Mouse (Mus musculus) B cell, adult 2 months (primary cell): ENCODE data around the gene Timm29.

Source experiments
- DNase-seq, 2 experiments: peaks; one replicate each; pipeline ENCODE4 v3.0.0; 2022

Timm29 gene

DNA sequence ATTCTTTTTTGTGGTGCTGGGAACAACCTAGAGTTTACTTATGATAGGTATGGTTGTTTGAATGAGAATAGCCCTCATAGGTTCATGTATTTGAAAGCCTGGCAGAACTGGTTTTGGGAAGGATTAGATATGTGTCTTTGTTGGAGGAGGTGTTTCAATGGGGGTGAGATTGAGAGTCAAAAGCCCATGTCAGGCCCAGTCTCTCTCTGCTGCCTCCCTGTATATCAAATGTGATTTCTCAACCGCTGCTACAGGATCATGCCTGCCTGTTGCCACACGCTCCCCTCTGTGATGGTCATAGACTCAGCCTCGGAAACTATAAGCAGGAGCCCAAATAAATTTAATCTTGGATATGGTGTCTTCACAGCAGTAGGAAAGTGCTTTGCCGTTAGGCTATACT is 27.7 kb downstream of the Timm29 start:
- DNase-seq = no peak

DNA sequence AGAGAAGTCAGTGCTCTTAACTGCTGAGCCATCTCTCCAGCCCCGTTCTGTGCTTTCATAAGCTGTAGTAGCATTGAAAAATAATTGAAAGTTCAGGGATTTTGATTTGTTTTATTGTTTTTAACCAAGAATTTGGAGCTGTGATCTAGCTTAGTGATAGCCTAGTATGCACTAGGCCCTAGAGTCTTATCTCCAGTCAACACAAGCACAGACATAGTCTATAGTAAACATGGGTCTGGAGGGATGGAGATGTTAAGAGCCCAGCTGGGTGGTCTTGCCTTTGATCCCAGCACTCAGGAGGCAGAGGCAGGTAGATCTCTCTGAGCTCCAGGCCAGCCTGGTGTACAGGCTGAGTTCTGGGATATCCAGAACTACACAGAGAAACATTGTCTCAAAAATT is 30.2 kb downstream of the Timm29 start:
- no peak for DNase-seq

DNA sequence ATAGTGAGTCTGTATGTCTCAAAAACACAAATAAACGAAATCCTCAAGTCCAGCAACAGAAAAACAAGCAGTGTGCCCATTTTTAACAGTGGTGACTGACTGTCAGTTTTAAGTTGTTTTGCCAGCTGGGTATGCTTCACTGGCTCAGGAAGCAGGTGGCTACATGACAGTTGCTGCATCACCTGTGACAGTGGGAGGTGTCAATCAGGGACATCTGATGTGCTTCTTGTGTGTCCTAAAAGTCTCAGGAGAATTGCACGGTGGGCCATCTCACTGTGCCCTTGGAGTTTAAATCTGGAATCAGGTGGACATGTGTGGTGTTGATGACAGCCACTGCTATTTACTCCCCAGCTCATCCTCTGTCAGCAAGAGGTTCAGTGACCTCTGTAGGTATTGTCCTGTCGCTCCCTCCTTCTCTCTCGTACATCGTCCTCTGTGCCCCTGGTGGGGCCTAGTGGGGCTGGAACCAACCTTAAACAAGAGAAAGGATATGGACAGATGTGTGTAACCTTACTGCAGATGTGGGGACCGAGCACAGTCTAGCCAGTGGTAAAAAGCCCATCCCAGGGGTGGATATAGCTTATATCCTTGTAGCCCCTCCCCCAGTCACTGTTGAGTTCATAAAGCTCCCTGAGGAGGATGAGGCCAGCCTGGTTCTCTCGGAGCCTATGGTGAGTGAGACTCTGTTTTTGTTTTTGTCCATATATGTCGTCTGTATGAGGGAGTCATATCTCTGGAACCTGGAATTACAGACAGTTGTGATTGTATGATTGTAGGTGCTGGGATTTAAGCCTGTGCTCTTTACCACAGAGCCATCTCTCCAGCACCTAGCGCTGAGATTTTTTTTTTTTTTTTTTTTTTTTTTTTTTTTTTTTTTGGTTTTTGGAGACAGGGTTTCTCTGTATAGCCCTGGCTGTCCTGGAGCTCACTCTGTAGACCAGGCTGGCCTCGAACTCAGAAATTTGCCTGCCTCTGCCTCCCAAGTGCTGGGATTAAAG is 33.1 kb downstream of the Timm29 start:
- DNase-seq = peak; percentile 67 to 74

DNA sequence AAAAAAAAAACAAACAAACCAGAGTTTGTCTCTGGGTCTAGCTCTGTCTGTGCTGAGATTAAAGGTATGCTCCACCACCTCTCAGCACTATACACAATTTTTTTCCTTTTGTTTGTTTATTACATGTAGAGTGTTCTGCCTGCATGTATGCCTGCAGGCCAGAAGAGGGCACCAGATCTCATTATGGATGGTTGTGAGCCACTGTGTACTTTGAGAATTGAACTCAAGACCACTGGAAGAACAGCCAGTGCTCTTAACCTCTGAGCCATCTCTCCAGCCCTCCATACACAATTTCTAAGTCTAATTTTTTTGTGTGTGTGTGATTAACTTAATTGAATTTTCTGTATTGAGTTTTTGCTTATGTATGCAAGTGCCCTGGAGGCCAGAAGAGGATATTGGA is 34.0 kb downstream of the Timm29 start:
- DNase-seq = peak; percentile 56 to 57

DNA sequence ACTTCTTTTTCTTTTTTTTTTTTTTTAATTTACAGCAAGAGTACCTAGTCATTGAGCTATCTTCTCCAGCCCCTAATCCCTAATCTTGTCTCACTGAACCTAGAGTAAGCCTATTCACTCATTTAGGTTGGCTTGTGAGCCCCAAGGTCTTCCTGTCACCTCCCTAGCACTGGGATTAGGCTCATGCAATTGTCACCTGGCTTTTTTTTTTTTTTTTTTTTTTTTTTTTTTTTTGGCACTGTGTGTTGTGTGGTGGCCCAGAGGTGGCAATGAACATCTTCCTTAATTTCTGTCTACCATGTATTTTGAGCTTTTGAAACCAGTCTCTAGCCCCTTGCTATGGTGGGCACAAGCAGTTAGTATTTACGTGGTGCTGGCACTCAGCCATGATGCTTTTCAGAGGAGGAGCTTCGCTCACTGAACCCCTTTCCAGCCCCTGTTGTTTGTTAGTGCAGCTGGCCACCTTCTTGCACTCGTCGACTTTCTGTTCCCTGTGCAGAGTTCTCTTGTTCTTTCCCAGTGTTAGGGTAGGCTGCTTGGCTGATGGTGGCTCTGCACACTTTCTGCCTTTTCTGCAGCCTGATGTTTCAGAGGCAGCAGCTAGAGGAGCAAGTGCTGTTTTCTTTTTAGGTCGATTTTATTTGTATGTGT is 34.7 kb downstream of the Timm29 start:
- peak; percentile 27 to 37 for DNase-seq

DNA sequence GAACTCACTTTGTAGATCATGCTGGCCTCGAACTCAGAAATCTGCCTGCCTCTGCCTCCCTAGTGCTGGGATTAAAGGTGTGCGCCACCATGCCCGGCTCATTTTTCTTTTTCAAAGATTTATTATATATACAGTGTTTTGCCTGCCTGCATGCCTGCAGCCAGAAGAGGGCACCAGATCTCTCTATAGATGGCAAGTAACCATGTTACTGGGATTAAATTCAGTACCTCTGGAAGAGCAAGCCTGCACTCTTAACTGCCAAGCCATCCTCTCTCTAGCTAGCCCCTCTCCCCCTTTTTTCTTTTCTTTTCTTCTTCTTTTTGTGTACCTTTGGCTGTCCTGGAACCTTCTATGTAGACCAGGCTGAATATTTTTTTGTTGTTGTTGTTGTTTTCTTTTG is 38.2 kb downstream of the Timm29 start:
- peak; percentile 67 to 68 for DNase-seq

DNA sequence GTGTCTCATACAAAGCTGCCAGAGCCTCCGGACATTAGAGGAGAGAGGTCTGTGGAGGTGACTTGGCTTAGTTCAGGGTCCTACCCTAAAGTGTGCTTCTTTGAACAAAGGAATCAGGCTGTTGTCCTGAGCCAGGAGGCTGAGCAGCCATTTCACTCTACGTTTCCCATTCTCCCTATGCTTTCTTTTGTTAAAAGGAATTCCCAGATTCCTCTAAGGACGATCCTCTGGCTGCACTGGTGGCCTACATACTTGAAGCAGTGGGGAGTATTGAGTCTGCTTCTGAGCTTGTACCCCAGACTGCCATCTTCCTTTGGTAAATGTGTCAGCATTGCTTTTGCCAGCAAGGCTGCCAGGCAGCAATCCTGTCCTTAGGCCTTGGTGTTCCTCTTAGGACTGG is 40.6 kb downstream of the Timm29 start:
- DNase-seq = no peak

DNA sequence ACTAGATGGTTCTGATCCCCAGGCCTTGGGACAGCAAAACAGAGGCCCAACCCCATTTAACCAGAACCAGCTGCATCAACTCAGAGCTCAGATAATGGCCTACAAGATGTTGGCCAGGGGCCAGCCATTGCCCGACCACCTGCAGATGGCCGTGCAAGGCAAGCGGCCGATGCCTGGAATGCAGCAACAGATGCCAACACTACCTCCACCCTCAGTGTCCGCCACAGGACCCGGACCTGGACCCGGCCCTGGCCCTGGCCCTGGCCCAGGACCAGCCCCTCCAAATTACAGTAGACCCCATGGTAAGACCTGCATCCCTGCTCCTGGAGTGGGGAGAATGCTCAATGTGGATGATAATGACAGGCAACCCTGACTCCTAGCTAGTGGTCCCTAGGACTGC is 43.1 kb downstream of the Timm29 start:
- DNase-seq = no peak

DNA sequence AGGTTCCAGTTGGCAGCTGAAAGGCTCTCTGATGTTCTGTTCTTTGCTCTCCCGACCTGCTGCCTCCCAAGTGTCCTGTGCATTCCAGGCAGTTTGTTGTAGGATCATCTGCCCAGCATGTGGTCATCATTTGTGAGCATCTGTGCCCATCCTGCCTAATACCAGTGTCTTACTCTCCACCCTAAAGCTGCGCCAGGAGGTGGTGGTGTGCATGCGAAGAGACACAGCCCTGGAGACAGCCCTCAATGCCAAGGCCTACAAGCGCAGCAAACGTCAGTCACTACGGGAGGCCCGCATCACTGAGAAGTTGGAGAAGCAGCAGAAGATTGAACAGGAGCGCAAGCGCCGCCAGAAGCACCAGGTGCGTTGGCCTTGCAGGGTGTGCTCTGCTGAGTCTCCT is 46.5 kb downstream of the Timm29 start:
- DNase-seq = no peak
